Mouse (Mus musculus) lung, postnatal 0 days (tissue): Measurements from ENCODE around the gene Cav3. TPM values are rescaled to one million over a fixed set of nuclear protein-coding genes. Genes with fewer than 3 reads are reported as not detected.

ENCODE experiments used
- ATAC-seq: fragments of 200-750 bp; cut with Nextera tagmentation; 2 replicates; pipeline ENCODE4 v1.8.0; 2017; ENCODE audit warnings: moderate library complexity
- DNase-seq: peaks from one replicate; pipeline ENCODE4 v3.0.0-alpha.2; 2016; ENCODE audit warnings: low spot score
- H3K27ac ChIP-seq: fragments of 300-500 bp; sonication (generic); 2 replicates; pipeline ENCODE4 v1.5.1; 2014; ENCODE audit warnings: antibody characterized with exemption, mild to moderate bottlenecking, low read length, mixed read lengths
- H3K27me3 ChIP-seq: fragments of 300-500 bp; sonication (generic); replicated peaks from 2 replicates; pipeline ENCODE4 v1.6.1; 2014; ENCODE audit warnings: low read length, mixed read lengths; ENCODE audit not compliant: insufficient read depth
- H3K36me3 ChIP-seq: fragments of 300-500 bp; sonication (generic); 2 replicates; pipeline ENCODE4 v1.6.1; 2014; ENCODE audit warnings: low read length, mixed read lengths; ENCODE audit not compliant: insufficient read depth
- H3K4me1 ChIP-seq: fragments of 300-500 bp; sonication (generic); 2 replicates; pipeline ENCODE4 v1.6.1; 2014; ENCODE audit warnings: antibody characterized with exemption, low read depth, low read length, mixed read lengths; ENCODE audit not compliant: insufficient read depth
- H3K4me2 ChIP-seq: fragments of 300-500 bp; sonication (generic); replicated peaks from 2 replicates; pipeline ENCODE4 v1.6.1; 2014; ENCODE audit warnings: low read depth, mild to moderate bottlenecking, low read length, moderate library complexity, mixed read lengths
- H3K4me3 ChIP-seq: fragments of 300-500 bp; sonication (generic); 2 replicates; pipeline ENCODE4 v1.5.1; 2014; ENCODE audit warnings: low read depth, low read length
- H3K9ac ChIP-seq: fragments of 300-500 bp; sonication (generic); replicated peaks from 2 replicates; pipeline ENCODE4 v1.6.1; 2014; ENCODE audit warnings: low read depth, mild to moderate bottlenecking
- H3K9me3 ChIP-seq: fragments of 300-500 bp; sonication (generic); 2 replicates; pipeline ENCODE4 v1.6.1; 2016; ENCODE audit warnings: low read length, mixed read lengths
- CTCF ChIP-seq: IDR thresholded peaks from 2 replicates; pipeline ENCODE4 v1.5.1; 2016; ENCODE audit warnings: antibody characterized with exemption, mild to moderate bottlenecking
- EP300 ChIP-seq: IDR thresholded peaks from 2 replicates; pipeline ENCODE4 v1.6.1; 2016; ENCODE audit warnings: antibody characterized with exemption, mild to moderate bottlenecking, control low read depth
- WGBS: fragments of 180-500 bp; shearing (Covaris S2); extraction: QIAGEN DNeasy Blood & Tissue Kit; methylation state at CpG from one replicate; pipeline ENCODE4 v1.1.7; 2014; 5-methylcytosine and 5-hydroxymethylcytosine counted together
- polyA plus RNA-seq: library from polyadenylated mRNA; unstranded; fragments of >200 nt; fragmentation: Nextera tagmentation; extraction: Ambion mirVana; gene quantifications from 2 replicates; pipeline ENCODE4 v1.2.1, GENCODE M21; 2015

The Cav3 gene
- polyA plus RNA-seq, 1 experiment from 2014 or later = 2.5 TPM

- WGBS = 80% methylated on average over 5 of the region's 5 CpGs
- no peak overlapping the region for H3K4me3 ChIP-seq
- peaks cover 38% of the 10 kb centered on the region for H3K27me3 ChIP-seq
These were observed 28.7 kb downstream of the Cav3 start for GRCm38 (mm10) chr6:112487993-112488392.

DNA sequence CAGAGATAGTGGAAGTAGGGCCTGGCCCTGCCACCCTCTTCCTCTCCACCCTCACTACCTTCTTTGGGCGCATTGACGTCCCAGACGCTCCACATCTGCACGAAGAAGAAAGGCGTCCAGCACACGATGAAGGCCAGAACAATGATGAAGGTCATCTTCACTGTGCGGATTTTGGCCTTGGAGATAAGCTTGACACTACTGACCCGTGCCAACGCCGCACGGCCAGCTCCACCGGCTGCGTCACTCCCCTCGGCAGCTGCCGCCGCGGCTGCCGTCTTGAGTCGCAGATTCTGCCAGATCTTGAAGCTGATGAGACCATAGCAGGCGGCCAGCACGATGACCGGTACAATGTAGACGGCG lies 29.5 kb downstream of the Cav3 start:
- peak overlapping the region; percentile 45 for H3K4me2 ChIP-seq
- DNase-seq (no peak), ATAC-seq (no peak)
- no peak overlapping the region for H3K27ac ChIP-seq
- H3K9ac ChIP-seq = no peak overlapping the region
- peaks cover 38% of the 10 kb centered on the region for H3K27me3 ChIP-seq
- peaks cover 7% of the 10 kb centered on the region; the same call in 1 of the 2 replicates for H3K4me1 ChIP-seq
- WGBS = 26% methylated on average over 24 of the region's 24 CpGs
- no peaks in the 10 kb centered on the region for H3K9me3 ChIP-seq
- H3K36me3 ChIP-seq = no peaks in the 10 kb centered on the region
- TF ChIP-seq CTCF = no peak
- TF ChIP-seq EP300 = no peak
- peak overlapping the region; percentile 10; the same call in 1 of the 2 replicates for H3K4me3 ChIP-seq

More at GRCm38 (mm10) chr6:112487993-112488392, 28.7 kb downstream of the Cav3 start:
- no peaks in the 10 kb centered on the region for H3K36me3 ChIP-seq
- no peaks in the 10 kb centered on the region for H3K9me3 ChIP-seq
- peaks cover 7% of the 10 kb centered on the region; the same call in 1 of the 2 replicates for H3K4me1 ChIP-seq
- ATAC-seq = no peak
- no peak overlapping the region for H3K9ac ChIP-seq
- no peak overlapping the region for H3K27ac ChIP-seq
- no peak overlapping the region for H3K4me2 ChIP-seq
- TF ChIP-seq CTCF (no peak), EP300 (no peak)
- no peak for DNase-seq

- WGBS = 3% methylated on average over 64 of the region's 72 CpGs
- Histone ChIP-seq H3K9ac (no peak overlapping the region), H3K4me2 (peak overlapping the region; percentile 45), H3K4me1 (peaks cover 7% of the 10 kb centered on the region; the same call in 1 of the 2 replicates), H3K36me3 (no peaks in the 10 kb centered on the region), H3K27me3 (peaks cover 38% of the 10 kb centered on the region), H3K4me3 (peak overlapping the region; percentile 10; the same call in 1 of the 2 replicates), H3K27ac (no peak overlapping the region), H3K9me3 (no peaks in the 10 kb centered on the region)
- ATAC-seq (0 out of 2 replicates have a peak, but pooled peaks have one; percentile 20), DNase-seq (no peak)
- TF ChIP-seq EP300 (no peak), CTCF (peak; percentile 26)
These were observed 30.0 kb downstream of the Cav3 start for GRCm38 (mm10) chr6:112489181-112489909.

DNA sequence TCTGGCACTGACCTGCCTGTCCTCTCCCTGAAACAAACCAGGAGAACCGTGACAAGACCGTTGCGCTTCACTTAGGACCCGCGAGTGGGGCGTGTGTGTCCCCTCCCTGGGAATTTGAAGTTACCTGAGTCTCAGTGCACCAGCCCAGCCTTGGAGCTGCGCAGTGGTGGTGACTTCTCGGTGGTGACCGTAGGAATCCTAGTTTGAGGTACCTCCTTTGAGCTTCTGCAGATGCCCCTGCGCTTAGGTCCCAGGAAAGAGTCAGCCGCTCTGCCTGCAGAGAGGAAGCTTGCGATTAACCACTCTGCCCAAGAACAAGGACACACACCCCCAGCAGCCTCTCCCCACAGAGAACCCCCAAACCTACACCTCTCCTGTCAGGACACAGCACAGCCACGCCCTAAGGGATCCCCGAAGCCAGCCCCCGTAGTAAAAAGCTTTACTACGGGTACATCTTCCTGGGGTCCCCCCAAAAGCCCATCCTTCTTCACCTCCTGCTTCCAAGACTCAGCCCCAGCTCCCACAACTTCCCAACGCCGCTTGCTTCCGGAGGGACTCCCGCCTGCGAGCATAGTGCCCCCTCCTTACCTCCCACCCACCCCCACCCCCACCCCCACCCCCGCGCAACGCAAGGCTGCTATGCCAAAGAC lies 30.7 kb downstream of the Cav3 start, which contains the start of gene Oxtr:
Gene Oxtr, minus strand, starts transcription at position 34 of the 650 bp plus-strand sequence.
- no peaks in the 10 kb centered on the region for H3K36me3 ChIP-seq
- H3K9ac ChIP-seq = no peak within 1 kb of the TSS
- no peaks in the 10 kb centered on the region for H3K9me3 ChIP-seq
- peaks cover 38% of the 10 kb centered on the region for H3K27me3 ChIP-seq
- H3K4me2 ChIP-seq = peak within 1 kb of the TSS; percentile 63
- WGBS = 10% methylated on average over 21 of the region's 24 CpGs
- H3K27ac ChIP-seq = no peak within 1 kb of the TSS
- ATAC-seq (no peak), DNase-seq (no peak)
- peak within 1 kb of the TSS; percentile 28 for H3K4me3 ChIP-seq
- TF ChIP-seq EP300 (no peak), CTCF (no peak)
- peaks cover 7% of the 10 kb centered on the region; the same call in 1 of the 2 replicates for H3K4me1 ChIP-seq

DNA sequence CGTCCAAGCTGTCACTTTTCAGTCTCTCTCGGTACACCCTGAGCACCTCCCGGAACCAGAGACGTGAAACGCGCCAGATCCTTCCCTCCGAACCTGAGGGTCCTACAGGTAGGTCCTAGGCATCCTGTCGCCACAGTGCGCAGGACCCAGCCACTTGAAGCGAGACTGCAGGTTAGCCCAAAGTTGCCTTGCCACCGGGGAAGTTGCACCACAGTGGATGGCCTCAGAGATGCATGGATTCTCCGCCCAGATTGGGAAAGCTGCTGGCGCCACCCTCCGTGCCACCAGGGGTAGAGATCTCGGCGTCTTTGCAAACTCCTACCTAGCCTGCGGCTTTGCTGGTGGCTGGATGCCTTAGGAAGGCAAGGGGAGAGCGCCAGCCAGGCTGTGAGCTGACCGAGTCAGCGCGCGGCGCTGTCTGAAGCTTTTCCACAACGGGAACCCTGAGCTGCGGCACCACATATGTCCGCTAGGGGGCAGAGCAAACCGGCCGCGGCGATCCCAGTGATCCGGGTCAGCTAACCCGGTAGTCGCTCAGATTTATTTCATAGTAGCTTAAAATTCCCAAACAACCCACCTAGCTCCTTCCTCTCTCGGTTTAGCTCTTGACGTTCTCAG lies 31.4 kb downstream of the Cav3 start:
- Histone ChIP-seq H3K9ac (no peak overlapping the region), H3K4me1 (peaks cover 7% of the 10 kb centered on the region; the same call in 1 of the 2 replicates), H3K27me3 (peaks cover 38% of the 10 kb centered on the region), H3K36me3 (no peaks in the 10 kb centered on the region), H3K9me3 (no peaks in the 10 kb centered on the region), H3K4me3 (peak overlapping the region; percentile 28), H3K27ac (no peak overlapping the region), H3K4me2 (peak overlapping the region; percentile 63)
- DNase-seq (peak; percentile 80), ATAC-seq (peak; percentile 52)
- TF ChIP-seq EP300 = no peak
- peak; percentile 92 for TF ChIP-seq CTCF
- WGBS = 2% methylated on average over 35 of the region's 35 CpGs

DNA sequence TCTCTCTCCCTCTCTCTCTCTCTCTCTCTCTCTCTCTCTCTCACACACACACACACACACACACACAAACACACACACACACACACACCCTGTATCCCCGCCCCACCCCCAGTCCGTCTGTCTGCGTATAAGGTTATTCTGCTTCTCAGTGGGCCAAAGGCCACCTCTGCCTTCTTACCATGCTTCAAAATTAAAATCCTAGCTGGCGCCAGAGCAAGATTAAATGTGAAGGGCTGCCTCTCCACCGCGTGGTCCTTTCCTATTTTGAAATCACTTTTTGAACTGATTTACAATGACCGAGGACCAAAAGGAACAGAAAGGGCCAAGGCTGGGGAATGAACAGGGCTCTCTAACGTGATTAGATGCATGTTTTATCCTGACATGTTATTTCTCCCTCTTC lies 32.2 kb downstream of the Cav3 start:
- Histone ChIP-seq H3K27me3 (peaks cover 38% of the 10 kb centered on the region), H3K36me3 (no peaks in the 10 kb centered on the region), H3K27ac (no peak overlapping the region), H3K9me3 (no peaks in the 10 kb centered on the region), H3K9ac (no peak overlapping the region), H3K4me2 (no peak overlapping the region), H3K4me3 (no peak overlapping the region), H3K4me1 (peaks cover 7% of the 10 kb centered on the region; the same call in 1 of the 2 replicates)
- no peak for TF ChIP-seq EP300
- no peak for TF ChIP-seq CTCF
- ATAC-seq = no peak
- no peak for DNase-seq
- WGBS = 88% methylated on average over 8 of the region's 8 CpGs
